Comparison of ENCODE assay signal across 8 mouse cellular contexts in genomic region chr6:108660206-108660877, GRCm38 (mm10). TPM values are rescaled to one million over a fixed set of nuclear protein-coding genes. Genes with fewer than 3 reads are reported as not detected.
DNase-seq lines count a peak whose midpoint lies in the region; ATAC-seq and TF ChIP-seq lines count a peak whose summit lies in the region.

Gene Bhlhe40, plus strand, starts transcription at chr6:108660629.

- in situ Hi-C loops in Patski (cut with MboI; ENCODE audit: low pct_unique_long_range_greater_than_20kb): loop anchor here (5.0 kb wide), 2 partner anchors 123 to 203 kb away; no protein-coding TSS in a partner anchor

- no peak for TF ChIP-seq CTCF in Patski (IDR thresholded peaks at IDR 0.05)

- CTCF ChIA-PET in Patski (lab: Charles Lee): interaction anchor here (0.6 to 6.9 kb wide), 16 partner anchors 21 to 243 kb away, joined by 3 to 56 read pairs (median 4); no protein-coding TSS in a partner anchor

- POLR2A ChIA-PET in Patski (lab: Charles Lee): interaction anchor here (0.6 to 5.6 kb wide), 15 partner anchors 8 to 234 kb away, joined by 3 to 46 read pairs (median 3); no protein-coding TSS in a partner anchor

- peak; percentile 58 for ATAC-seq in Patski
- peak; percentile 59 for ATAC-seq in megakaryocyte, adult 5-6 weeks (ENCODE audit: poor library complexity, severe bottlenecking)

- DNase-seq in Patski (ENCODE audit: low read depth, low spot score): no peak
- DNase-seq in cerebellum, postnatal 4 days (ENCODE audit: low spot score in 2 of 2): peak; percentile 49 to 64
- peak; percentile 85 for DNase-seq in gastrocnemius, postnatal 10 days
- DNase-seq in induced T-regulatory cell, adult 2 months (ENCODE audit: low read depth): peak; percentile 93
- DNase-seq in left cerebral cortex, adult 8-10 months (ENCODE audit: low spot score in 2 of 2): peak; percentile 77 to 97
- DNase-seq in right cerebral cortex, adult 2 months (ENCODE audit: low spot score in 2 of 2): peak; percentile 86 to 90
- DNase-seq in urinary bladder, postnatal 10 days (ENCODE audit: low spot score): peak; percentile 70

- H3K27me3 ChIP-seq in Patski: no peaks in the 10 kb centered on the region

RNA-seq across cellular contexts. Expression of gene Bhlhe40, which starts in this region (rescaled TPM):
- polyA plus RNA-seq in Patski (2021): 132 TPM
- total RNA-seq in gastrocnemius, postnatal 10 days (2021): 10 to 100 TPM; 60.4 to 64.9 TPM
- 100 to 1,000 TPM in 3 of 4 experiments, 10 to 100 TPM in 1; 92.2 to 130 (median 111) TPM for total RNA-seq in left cerebral cortex, adult 8-10 months (2022)
- 5.7 and 11.9 TPM in 2 replicates for total RNA-seq in megakaryocyte, adult 5-6 weeks (2015)
- 11.6 and 14.3 TPM in 2 replicates for total RNA-seq in megakaryocyte, adult 5-6 weeks (2017)

Comparison
In these comparisons a context has a peak if more than half of its experiments do, and no peak if none do; other contexts are left out.
1. RNA of gene Bhlhe40 (total RNA-seq): 92.2 to 130 TPM in left cerebral cortex, adult 8-10 months and 60.4 to 64.9 TPM in gastrocnemius, postnatal 10 days; 5.7 to 14.3 TPM in megakaryocyte, adult 5-6 weeks; every median in the first group is over 4 times any median in the second.